Mouse (Mus musculus) kidney, postnatal 4 days (tissue): ENCODE measurements at regions not wholly inside any gene's neighbourhood (a gene's known extent, or its start where the extent isn't known, plus 50 kb on each side); places are given as distances from the start of the nearest gene placed in this dataset.

Experiments
- DNase-seq, 2 experiments: peaks; one replicate each; pipeline ENCODE4 v3.0.0; 2021; ENCODE audit warnings: mixed read lengths in 2 of 2

DNA sequence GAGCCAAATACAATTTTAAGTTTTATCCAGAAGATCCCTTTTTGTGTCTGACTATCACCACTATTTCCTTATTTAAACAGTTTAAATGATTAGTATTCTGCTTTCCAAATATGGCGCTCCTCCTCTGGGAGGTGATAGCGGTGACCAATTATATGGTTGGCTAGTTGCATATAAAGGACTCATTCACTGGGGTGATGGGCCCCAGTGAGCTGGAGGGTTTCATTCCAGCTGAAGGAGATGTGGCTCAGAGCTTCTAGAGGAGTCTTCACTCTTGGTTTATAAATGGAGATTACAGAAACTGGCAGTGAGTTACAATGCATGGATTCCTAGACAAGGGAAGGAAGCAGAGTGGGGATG lies 50.7 kb upstream of the Gm7361 start:
- DNase-seq = no peak

DNA sequence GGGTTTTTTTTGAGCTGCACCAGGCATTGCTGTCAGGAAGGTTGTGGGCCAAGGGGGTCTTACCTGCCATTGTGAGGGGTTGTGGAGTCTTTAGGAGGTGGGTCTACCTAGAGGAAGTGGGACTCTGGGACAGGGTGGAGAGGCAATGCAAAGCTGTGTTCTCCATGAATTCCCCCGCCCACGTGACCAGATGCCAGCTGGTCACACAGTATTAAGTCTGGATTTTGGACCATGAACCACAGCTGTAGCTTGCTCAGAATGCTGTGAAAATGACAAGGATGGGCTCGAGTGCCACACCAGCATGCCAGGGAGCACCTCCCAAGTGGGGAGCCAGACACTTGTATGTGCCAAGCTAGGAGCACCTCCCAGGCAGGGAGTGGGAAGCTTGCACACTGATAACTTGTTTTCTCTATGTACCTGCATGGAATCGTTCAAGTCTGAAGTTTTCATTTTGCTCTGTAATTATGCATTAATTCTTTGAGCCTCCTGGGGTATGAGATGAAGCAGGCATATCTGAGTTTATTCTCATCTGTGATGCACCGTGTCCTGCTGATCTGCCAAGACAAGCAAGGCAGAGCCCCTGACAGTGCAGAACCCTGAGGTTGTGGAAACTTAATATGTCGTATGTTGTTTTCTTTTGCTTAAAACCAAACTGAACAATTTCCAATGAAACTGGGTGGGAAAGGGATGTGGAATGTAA lies 51.3 kb upstream of the Gm7361 start:
- peak; percentile 5 to 16 for DNase-seq

DNA sequence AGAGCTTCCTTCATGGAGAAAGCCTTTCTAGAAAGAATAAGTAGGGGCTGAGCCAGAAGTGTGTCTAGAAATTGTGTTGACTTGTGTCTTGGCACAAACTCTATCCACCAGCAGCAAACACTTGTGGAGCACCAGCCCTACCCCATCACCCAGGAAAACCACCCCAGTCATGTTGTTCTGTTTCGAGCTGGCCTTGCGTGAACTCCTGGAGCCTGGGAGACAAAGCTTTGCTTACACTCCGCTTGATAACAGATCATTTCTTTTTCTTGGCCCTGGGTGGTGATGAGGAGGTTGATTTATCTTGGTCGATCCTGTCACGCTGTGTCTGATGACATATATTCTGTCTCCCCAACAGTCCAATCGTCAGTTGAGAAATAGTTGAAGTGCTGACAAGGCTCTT lies 55.0 kb upstream of the Gm7361 start:
- DNase-seq = no peak

DNA sequence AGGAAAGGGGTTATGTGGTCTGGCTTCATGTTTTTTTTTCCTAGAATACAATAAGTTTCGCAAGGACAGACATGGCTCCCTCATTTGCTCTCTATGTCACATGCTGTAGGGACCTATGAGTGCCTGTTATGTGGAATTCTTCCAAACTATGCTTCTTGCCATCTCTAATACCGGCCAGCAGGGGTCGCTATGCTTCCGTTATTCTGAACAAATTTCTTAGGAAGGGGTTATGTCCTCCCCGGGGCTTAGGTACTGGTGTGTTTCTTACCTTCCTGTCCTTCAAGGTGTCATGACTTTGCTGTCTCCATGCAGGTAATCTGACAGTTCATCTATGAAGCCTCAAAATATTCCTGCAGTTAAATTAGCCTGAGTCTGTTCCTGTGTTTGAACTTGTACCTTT lies 68.1 kb upstream of the Gm7361 start:
- DNase-seq = peak; percentile 39 to 46

DNA sequence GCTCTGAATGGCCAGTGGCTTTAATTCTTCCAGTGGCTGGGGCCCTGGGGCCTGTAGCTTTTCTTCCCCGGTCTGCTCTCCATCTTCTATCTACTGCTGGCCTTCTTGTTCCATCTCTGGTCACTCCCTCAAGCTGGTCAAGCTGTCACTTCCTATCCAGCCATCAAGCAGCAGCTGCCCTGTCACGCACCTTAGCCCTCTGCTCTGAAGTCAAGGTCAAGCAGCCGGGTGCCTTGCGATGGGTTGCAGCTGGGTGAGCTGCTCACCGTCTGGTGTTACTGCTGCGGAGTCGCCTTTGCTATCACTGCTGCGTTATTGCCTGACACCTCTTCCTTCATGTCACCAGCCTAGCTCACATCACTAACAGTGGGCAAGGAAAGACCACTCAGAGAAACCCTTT lies 66.0 kb upstream of the Gm10220 start:
- no peak for DNase-seq

DNA sequence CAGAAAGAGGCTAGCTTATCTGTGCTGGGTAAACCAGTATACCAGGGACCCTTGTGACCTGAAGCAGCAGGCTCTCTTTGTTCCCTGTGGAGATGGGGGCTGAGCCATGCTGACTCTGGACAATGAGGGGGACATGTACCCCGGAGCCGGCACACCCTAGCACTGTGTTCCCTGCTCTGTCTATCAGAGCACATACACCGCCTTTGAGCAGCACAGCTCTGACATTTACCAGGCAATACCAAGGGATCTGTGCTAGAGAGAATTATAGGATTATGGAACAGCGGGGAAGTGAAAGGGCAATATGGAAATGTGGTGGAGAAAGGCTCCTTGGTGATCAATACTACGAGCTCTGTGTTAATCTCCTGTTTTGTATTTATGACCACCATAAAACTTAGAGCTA lies 64.2 kb upstream of the Gm10220 start:
- DNase-seq = no peak

DNA sequence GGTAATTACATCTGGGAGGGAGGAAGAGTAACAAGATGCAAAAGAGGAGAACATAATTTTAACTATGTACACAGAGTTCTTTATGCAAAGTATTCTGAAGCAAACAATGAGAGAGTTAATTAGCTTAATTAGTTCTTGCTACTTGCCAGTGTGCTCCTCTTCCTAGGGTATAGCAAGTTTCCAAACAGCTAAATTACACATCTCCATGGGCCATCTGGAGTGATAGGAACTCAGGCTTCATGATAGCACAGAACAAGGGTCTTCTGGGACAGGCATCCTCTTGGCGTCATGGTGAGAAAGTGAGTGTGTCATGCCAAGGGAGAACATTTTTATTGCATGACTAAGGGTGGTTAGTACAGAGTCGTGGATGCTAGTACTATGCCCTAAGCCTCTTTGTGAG lies 54.8 kb upstream of the Gm10220 start:
- no peak for DNase-seq

DNA sequence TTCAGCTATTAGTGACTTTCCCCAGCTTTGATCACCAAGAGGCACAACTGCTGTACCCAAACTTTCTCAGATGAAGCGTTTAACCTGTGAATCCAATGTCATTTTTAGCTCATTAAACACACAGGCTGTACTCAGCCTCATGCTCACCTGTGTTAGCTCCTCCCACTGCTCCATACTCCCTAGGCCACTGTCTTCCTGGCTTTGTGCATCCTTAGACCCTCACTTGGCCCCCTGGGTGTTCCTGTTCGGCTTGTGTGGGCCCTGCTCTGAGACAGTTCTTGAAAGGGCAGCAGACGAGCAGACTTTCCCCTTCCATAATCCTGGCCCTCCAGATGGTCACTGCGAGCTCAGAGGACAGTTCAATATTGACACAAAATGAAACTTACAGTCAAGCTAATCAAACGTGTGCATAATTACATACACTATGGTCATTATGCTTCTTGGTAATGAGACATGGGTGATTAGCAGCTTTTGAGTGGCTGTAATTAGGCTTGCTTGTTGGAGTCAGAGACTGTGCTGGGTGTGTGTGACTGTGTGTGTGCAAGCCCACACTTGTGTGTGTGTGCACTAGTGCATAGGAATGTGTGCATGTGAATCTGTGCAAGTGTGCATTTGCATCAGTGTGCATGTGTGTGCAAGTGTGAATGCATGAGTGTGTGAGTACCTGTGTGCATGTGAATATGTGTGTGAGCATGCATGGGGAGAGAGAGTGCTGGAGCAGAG lies 50.6 kb upstream of the Gm10220 start:
- no peak for DNase-seq

DNA sequence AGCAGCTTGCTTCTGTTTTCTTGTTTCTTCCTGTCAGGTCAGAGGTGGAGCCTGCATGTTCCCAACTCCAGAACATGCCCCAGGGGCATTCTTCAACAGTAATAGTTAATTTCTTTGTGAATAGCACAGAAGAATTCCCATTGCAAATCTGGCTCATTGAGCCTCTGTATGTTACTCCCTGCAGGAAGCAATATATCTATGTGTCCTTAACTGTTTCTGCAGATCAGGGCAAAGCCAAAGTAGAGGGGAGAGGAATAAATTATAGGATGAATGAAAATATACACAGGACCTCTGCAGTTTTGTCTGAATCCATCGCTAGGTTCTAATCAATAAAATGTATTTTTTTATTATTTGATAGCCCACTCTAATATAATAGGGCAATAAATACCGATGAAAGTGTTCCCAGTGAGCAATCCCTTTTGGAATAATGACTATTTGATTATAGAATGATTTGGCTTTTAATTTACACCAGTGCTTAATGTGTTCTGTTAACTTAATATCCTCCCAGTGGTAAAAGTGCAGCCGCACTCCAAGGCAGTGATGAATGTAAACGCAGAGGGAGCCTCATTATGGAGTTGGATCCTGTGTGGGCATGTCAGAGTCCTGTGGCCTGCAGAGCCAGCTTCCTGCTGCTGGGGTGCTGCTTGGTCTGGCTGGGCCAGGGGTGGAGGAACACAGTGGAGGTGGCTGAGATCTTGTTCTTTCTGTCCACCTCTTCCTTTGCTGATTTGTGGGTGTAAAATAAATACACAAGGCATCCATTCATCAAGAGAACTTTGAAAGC lies 49.7 kb upstream of the Gm10220 start:
- DNase-seq = no peak
